Mouse (Mus musculus): Measurements from ENCODE around the gene Gm14190.
"Not testable (repeated sequence)": the region's sequence is repeated elsewhere in the genome, so short reads cannot be mapped to it uniquely, and the experiment has no call there.

Gm14190 gene

DNA sequence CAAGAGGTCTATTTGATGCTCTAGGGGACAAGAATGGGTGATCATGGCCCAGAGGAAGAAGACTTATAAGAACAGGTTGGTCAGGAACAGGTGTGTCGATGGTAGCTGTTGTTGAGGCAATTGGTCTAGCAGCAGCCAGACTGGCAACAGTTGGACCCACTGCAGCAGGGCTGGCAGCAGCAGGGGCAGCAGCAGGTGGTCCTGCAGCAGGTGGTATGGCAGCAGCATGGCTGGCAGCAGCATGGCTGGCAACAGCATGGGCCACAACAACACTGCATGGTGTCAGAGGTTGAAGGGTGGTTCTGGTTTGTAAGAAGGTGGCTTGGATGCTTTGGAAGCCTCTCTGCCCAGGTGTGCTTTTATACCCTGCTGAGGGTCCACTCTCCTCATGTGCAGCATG lies at the start of gene Gm14190:
TSS of gene Gm14190 (minus strand) at position 278 of the 400 bp plus-strand sequence.
- DNase-seq (ENCODE audit: low read depth, low spot score), result no peak

DNA sequence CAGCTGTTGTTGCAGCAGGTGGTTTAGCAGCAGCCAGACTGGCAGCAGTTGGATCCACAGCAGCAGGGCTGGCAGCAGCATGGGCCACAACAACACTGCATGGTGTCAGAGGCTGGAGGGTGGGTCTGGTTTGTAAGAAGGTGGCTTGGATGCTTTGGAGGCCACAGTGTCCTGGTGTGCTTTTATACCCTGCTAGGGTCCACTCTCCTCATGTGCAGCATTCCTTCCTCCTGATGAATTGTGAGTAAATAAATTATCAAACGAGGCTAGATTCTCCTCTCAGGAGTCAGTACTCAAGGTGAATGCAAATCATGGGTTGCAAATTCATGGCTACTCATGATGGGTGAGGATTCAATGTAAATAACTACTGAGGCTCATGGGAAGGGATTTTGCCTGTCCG lies 43.6 kb upstream of the Gm14190 start, which contains the start of gene Gm14180:
TSS of gene Gm14180 (minus strand) at position 101 of the 400 bp plus-strand sequence.
- DNase-seq (ENCODE audit: low read depth, low spot score), result no peak

DNA sequence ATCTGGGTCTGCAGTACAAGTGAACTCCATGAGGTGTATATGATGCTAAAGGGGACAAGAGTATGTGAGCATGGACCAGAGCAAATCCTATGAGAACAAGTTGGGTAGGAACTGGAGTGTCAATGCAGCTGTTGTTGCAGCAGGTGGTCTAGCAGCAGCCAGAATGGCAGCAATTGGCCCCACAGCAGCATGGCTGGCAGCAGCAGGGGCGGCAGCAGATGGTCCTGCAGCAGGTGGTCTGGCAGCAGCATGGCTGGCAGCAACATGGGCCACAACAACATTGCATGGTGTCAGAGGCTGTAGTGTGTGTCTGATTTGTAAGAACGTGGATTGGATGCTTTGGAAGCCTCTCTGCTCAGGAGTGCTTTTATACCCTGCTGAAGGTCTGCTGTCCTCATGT lies 33.5 kb upstream of the Gm14190 start:
- DNase-seq (ENCODE audit: low read depth, low spot score), result no peak

DNA sequence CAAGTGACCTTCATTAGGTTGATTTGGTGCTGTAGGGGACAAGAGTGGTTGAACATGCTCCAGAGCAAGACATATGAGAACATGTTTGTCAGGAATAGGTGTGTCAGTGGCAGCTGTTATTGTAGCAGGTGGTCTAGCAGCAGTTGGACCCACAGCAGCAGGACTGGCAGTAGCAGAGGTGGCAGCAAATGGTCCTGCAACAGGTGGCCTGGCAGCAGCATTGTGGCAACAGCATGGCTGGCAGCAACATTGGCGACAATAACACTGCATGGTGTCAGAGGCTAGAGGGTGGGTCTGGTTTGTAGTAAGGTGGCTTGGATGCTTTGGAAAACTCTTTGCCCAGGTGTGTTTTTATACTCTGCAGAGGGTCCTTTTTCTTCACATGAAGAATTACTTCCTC lies 28.2 kb upstream of the Gm14190 start:
- no peak for DNase-seq (ENCODE audit: low read depth, low spot score)

DNA sequence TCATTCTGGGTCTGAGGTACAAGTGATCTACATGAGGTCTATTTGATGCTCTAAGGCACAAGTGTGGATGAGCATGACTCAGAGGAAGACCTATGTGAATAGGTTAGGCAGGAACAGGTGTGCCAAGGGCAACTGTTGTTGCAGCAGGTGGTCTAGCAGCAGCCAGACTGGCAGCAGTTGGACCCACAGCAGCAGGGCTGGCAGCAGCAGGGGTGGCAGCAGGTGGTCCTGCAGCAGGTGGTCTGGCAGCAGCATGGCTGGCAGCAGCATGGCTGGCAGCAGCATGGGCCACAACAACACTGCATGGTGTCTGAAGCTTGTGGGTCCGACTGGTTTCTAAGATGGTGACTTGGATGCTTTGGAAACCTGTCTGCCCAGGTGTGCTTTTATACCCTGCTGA lies 5.3 kb downstream of the Gm14190 start:
- not testable (repeated sequence) for DNase-seq (ENCODE audit: low read depth, low spot score)

DNA sequence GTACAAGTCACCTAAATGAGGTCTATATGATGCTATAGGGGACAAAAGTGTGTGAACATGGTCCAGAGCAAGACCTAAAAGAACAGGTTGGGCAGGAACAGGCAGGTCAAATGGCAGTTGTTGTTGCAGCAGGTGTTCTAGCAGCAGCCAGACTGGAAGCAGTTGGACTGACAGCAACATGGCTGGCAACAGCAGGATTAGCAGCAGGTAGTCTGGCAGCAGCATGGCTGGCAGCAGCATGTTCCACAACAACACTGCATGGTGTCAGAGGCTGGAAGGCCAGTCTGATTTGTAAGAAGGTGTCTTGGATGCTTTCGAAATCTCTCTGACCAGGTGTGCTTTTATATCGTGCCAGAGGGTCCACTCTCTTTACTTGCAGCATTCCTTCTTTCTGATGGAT lies 7.1 kb downstream of the Gm14190 start:
- DNase-seq (ENCODE audit: low read depth, low spot score), result no peak

DNA sequence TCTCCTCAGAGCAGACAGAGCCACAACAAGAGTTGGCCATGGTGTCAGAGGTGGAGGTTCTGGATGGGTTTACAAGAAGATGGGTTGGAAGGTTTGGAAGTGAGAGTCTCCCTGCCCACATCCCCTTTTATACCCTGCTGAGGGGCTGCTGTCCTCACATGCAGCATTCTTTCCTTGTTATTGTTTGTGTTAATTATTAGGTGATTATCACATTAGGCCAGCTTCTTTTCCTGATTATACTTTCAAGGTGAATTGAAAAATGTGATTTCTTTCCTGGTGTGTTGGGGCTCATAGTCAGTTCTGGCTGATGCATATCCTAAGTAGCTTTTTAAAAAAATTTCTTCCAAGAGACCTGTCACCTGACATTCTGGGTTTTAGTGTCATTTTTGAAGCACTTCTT lies 24.7 kb downstream of the Gm14190 start, which contains the start of gene Krtap4-6:
TSS of gene Krtap4-6 (minus strand) at position 101 of the 400 bp plus-strand sequence.
- no peak for DNase-seq (ENCODE audit: low read depth, low spot score)

DNA sequence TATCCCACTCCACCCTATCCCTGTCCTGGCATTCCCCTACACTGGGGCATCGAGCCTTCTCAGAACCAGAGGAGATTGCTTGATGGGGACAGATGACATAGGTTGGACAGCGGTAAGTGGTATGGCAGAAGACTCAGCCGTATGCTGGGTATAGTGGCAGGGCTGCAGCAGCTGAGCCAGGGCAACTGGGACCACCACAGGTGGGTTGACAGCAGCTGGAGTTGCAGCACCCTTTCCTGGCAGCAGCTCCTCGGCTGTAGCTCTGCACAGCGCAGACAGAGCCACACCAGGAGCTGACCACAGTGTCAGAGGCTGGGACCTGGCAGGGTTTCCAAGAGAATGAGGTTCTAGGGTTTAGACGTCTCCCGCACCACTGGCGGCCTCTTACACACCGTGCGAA lies 27.7 kb downstream of the Gm14190 start:
- DNase-seq (ENCODE audit: low read depth, low spot score), result no peak

DNA sequence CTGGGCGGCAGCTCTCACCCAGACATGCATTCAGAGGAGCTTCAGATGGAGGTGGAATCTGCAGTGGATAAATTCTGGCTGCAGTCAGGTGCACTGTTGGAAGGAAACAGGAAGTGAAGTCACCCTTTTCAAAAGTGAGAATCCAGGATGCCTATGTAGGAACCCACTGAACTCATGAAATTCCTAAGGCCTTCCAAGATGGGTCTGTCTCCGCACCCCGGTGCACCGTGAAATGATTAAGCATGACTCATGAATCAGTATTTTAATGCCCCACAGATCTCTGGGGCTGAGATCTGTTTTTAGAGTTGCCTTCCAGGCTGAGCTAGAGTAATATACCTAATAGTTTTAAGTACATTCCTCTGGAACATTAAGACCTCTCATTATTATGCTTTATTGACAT lies 31.3 kb downstream of the Gm14190 start:
- DNase-seq (ENCODE audit: low read depth, low spot score), result no peak

DNA sequence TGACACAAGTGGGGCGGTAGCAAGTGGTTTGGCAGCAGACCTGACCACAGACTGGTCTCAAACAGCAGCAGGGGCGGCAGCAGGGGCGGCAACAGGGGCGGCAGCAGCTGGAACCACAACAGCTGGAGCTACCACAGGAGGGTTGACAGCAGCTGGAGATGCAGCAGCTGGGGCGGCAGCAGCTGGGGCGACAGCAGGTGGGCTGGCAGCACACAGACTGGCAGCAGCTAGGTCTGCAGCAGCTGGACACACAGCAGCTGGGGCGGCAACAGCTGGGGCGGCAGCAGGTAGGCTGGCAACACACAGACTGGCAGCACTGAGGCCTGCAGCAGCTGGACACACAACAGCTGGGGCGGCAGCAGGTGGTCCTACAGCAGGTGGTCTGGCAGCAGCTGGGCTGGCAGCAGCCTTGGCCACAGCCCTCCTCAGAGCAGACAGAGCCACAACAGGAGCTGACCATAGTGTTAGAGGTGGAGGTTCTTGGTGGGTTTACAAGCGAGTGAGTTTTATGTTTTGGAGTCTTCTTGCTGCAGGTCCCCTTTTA lies 32.0 kb downstream of the Gm14190 start, which contains the start of gene Gm11563:
TSS of gene Gm11563 (minus strand) at position 494 of the 544 bp plus-strand sequence.
- DNase-seq (ENCODE audit: low read depth, low spot score), result not testable (repeated sequence)

DNA sequence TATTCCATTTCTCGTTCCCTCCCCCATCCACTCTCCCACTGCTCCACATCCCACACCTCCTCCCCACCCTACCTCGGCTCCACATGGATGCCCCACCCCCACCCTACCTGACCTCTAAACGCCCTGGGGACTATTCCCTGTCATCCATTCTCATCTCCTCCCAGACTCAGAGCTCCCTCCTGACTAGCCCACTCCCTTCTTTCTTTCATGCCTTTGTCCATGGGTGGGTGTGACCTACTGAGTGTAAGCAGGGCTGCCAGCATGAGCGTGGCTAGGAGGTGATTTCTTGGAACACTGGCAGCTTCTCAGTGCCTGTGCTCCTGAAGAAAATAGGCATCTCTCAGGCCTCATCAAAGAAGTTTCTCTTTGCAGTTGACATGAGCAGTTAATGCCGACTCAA lies 33.5 kb downstream of the Gm14190 start:
- DNase-seq (ENCODE audit: low read depth, low spot score), result no peak

DNA sequence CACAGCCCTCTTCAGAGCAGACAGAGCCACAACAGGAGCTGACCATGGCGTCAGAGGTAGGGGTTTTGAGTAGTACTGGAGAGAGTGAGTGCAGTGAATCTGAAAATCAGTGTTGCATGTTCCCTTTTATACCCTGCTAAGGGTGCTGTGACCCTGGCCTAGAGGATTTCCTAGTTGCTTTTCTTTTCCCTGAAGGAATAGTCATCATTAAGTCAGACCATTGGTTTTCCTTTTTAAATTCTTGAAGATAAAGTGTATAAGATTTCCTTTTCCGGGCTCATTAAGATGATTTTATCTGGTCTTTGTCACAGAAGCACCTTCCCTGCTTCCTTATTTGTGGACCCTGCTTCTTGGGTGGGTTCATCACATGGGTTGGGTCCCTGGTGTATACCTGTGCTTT lies 40.4 kb downstream of the Gm14190 start, which contains the start of gene Gm11555:
TSS of gene Gm11555 (minus strand) at position 101 of the 400 bp plus-strand sequence.
- DNase-seq (ENCODE audit: low read depth, low spot score), result no peak

DNA sequence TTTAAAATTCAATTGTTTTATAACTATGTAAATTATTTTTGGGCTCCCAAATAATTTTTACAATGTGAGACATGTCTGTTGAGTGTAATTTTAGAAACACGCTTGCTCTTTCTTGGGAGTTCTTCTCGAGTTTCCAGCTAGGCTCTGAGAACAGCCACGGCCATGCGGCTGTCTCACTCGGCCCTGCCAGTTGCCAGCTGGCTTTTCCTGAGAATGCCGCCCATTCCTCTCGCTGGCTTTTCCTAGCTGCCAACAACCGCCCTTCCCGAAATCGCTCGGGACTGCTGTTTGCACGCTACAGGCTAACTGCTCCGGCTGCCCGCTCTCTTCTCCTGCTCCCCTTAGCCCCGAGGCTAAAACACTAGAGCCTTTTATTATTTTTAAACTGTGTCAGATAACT lies 44.1 kb downstream of the Gm14190 start:
- no peak for DNase-seq (ENCODE audit: low read depth, low spot score)

DNA sequence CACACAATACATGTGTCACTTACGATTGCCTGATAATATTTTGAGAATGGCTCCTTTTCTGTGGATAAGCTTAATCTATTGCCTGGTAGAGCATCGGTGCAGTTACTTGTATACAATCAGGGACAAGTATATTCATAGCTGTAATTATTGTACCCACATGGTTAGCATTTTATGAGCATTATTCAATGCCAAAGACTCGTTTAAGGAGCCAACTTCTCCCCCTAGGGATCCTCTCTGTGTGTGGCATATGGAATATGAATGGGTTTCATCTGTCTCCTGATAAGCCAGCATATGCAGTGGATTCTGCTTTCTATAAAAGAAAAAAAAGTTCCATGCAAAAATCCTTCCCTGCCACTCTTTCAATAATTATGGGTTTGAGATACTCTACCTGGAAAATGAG lies 46.2 kb downstream of the Gm14190 start:
- DNase-seq (ENCODE audit: low read depth, low spot score), result no peak

DNA sequence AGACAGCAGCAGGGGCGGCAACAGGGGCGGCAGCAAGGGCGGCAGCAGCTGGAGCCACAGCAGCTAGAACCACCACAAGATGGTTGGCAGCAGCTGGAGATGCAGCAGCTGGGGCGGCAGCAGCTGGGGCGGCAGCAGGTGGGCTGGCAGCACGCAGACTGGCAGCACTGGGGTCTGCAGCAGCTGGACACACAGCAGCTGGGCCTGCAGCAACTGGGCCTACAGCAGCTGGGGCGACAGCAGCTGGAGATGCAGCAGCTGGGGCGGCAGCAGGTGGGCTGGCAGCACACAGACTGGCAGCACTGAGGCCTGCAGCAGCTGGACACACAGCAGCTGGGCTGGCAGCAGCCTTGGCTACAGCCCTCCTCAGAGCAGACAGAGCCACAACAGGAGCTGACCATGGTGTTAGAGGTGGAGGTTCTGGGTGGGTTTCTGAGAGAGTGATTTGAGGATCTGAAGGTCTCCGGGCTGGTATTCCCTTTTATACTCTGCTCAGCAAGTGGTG lies 46.9 kb downstream of the Gm14190 start, which contains the start of gene Krtap4-7:
TSS of gene Krtap4-7 (minus strand) at position 455 of the 505 bp plus-strand sequence.
- DNase-seq (ENCODE audit: low read depth, low spot score), result not testable (repeated sequence)

DNA sequence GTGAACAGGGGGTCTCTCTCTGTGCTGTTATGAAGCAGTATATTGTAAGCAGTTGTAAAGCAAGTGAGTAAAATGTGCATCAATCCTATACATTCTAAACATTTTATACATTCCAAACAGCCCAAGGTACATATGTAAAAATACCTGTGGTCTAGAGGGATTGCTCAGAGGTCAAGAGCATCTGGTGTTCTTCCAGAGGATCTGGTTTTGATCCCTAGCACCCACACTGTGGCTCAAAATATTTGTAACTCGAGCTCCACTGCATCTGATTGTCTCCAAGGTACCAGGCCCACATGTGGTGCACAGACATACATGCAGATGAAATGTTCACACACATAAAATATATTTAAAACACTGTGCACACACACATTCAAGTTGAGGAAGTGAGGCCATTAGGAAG lies 49.6 kb downstream of the Gm14190 start:
- DNase-seq (ENCODE audit: low read depth, low spot score), result peak; percentile 29
